Mouse (Mus musculus) urinary bladder, adult 2 months (tissue): Measurements from ENCODE around the gene Nnat. TPM values are rescaled to one million over a fixed set of nuclear protein-coding genes. Genes with fewer than 3 reads are reported as not detected.
"Not testable (repeated sequence)": the region's sequence is repeated elsewhere in the genome, so short reads cannot be mapped to it uniquely, and the experiment has no call there.

Experiments used
- DNase-seq: peaks from one replicate; pipeline ENCODE4 v3.0.0; 2022; ENCODE audit warnings: low spot score
- polyA plus RNA-seq: library from polyadenylated mRNA; depleted of rRNA; stranded (reverse); fragments of >200 nt; gene quantifications from 2 replicates; pipeline ENCODE4 v1.2.3, GENCODE M21; 2012

Gene Nnat
- polyA plus RNA-seq, 1 experiment, result 28.8 TPM

DNA sequence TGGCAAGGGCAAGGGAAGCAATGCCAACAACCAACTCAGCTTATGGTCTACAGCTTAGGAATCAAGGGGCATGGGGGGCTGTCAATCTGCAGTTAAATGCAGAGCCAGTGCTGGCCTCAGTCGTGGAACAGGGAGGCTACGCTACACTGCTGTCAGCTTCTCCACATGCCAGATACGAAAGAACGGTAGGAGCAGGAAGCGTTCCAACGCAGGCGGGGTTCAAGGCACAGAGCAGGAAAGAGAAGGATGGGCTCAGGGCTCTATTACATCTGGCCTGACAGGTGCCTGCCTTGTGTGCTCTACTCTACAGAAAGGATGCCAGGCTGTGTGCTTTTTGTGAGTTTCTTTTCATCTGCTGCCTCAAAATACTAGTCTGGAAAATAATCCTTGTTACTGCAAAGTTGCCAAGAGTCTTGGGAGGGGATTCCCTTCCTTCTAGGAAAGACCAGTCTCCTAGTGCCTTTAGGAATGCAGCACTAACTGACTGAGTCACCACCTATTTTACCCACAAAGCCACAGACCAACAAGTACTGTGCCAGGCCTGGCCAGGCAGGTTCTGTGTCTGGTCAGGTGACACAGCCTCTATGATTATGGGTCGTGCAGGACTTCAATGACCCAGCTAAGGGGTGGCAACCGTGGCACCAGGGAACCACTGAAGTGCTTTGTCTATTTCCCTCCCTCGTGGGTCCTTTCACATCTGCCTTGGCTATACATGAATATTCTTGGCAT, 7.6 kb upstream of the Nnat start:
- no peak for DNase-seq

DNA sequence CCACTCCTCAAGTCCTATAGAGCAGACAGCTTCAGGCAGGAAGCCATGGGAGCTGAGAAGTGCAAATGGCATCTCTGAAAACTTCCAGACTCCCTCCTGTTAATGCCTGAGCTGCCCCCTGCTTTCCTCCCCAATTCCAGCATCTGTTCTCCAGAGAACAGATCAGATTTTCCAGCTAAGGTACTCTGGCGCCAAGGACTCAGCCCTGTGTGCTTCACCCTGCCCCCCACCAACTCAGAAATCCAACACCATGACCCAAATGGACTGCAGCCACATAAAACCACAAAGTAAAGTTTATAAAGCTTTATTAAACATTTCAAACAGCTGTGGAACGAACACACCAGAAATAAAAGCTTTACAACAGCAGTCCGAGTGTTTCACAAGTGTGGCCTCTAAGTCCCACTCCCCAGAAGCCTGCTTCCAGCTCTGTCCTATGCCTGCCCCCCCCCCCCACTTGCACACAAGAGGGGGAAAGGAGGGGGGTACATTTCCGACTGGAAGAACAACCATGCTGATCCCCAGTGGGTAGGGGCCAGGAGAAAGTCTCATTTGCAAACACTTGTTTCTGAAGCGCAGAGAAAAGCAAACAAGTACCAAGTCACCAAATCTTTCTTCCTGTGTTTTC, 3.7 kb upstream of the Nnat start:
- no peak for DNase-seq

DNA sequence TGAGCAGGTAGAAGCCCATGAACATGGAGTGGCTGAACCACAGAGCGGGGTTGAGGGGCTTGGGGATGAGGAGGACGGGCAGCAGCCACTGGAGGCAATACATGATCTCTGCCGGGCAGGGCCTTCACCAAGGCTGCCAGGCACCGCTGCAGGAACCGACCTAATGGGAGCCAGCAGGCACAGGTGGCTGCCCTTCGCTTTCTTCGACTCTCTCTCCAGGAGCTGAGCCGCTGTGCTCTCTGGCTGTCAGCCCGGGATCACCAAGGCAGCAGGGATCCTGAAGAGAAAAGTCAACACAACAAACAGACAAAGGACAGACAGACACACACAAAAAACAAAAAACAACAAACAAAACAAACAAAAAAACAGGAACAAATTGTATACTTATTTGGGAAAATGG, 1.8 kb upstream of the Nnat start:
- DNase-seq, result no peak

DNA sequence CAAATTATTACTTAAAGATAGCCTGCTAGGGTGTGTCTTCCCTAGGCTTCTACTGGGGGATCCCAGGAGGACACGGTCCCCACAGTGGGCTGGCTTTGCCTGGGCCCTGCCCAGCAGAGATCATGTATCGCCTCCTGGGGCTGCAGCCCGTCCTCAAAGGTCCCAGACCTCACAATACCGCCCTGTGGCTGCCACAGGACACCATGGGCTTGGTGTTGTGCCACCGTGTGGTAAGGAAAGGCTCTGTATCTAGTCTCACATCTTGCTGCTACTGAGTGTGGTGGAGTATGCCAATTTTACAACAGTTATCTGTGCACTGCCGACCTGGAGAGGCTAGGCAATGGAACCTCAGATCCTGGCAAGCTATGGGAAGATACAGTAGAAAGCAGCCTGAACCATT, 1.4 kb upstream of the Nnat start:
- no peak for DNase-seq

DNA sequence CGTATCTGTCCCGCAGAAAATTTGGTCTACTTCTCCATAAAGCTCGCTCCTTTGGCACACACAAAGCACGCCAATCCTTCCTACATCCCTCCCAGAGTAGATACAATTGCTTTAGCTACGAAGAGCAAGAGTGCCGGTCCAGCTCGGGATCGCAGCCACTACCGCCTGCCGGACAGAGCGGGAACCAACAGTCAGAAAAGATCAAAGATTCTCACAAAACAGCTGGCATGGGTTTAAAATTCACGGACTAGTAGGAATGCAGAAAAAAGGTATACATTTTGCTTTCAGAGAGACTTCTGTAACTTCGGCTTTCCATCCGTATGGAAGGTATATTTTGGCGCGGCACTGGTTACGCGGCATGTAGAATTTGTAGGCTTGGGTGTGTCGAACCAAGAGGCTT, 438 bp upstream of the Nnat start:
- no peak for DNase-seq

DNA sequence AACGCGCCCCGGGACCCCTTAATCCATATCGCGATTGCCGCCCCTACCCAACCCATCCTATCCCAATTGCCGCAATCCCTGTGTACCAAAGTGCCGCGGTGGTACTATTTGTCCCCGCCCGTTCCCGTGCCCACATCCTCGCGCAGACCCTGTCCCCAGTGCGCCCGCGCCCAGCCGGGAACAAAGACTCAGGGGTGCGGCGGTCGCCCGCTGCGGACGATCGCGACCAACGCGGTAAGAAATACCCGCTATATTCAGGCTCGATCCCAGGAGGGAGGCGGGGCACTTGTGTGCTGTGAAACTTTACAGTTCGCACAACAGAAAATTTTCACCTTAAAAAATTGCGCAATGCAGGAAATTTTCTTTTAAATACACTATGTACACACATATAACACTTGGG, 424 bp downstream of the Nnat start:
- no peak for DNase-seq

DNA sequence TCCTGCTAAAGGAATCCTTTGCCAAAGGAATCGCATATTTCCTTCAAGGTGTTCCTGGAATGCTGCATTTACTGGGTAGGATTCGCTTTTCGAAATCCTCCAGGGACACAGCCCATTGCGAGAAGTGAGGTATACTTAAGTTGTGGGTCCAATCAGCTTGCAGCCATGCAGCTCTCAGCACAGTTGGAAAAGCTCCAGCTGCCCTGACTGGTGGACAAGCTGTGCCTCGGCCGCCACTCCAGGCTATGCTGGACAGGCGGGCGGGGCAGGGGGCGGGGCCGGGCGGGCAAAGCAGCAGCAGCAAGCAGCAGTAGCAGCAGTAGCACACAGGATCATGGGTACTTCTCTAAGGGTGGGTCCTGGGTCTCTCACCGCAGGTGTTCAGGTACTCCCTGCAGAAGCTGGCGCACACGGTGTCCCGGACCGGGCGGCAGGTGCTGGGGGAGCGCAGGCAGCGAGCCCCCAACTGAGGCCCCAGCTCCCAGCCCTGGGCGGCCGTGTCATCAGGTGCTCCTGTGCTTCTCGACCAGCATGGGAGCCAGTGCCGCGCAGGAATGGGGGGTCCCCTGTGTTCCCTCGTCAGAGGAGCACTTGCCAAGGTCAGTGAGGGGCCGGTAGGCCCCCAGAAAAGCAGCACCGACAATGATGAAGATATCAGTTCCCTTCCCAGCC, 1.4 kb downstream of the Nnat start:
- DNase-seq, result no peak

DNA sequence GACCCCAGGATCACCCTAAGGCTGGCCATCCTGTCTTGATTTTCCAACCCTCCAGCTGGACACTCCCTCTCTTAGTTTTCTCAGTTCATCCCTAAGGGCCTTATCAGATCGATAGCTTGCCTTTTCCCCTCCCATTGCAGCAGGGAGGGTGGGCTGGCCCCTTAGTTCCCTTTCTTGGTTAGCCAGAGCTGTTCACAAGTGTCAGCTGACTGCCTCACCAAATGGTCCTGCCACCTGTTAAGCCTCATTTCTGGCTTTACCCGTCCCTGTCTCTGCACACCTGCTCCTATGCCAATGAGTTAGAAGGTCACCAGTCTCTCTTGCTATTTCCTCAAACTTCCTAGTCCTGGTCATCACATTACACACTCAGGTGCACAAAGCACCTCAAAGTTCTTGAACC, 3.2 kb downstream of the Nnat start:
- DNase-seq, result no peak

DNA sequence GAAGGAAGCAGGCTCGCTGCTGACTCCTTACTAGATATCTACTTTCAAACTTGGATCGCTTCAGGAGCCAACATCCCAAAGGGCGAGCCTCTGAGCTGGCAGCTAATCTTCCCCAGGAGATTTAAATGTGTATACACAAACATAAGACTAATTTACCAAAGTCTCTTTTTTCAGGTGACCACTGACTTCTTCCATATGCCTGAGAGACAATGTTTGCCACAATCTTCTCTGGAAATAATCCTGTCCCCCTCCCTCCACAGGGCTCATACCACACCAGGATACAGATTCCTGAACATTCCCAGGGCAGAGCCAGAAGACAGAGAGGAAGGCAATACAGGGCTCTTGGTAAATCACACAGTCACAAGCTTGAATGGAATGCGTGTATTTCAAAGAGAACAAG, 4.8 kb downstream of the Nnat start:
- no peak for DNase-seq

DNA sequence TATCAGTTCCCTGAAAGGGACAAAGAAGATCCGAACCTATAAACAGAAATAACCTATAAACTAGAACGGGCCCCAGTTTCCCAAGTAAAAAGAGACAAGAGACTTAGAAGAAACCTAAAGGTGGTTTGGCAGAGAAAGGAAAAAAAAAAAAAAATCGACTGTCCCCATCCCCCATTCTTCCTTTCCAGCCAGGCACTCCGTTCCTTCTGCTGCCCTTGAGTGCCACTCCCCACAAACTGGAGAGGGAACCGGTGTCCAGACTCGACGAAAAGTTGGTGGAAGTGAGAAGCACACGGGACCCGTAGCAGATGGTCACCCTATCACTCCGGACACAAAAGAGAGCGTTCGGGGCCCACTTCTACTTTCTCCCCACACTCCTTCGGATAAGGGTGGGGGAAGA, 5.6 kb downstream of the Nnat start:
- DNase-seq, result no peak

DNA sequence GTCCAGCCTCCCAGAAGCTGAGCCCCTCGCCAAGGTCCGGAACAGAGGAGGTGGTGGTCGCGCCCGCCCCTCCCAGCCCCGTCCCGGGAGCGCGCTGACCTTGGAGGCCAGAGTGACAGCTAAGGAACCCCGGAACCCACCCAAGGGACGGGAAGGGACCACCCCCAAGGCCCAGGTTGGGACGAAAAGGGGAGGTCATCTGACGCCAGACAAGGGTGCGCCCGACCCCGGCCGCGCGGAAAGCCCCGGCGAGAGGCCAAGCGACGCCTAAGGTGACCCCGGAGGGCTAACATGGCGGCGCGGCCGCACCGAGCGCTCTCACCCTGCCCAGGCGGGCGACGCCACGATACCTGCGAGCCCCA, 6.0 kb downstream of the Nnat start:
- no peak for DNase-seq

DNA sequence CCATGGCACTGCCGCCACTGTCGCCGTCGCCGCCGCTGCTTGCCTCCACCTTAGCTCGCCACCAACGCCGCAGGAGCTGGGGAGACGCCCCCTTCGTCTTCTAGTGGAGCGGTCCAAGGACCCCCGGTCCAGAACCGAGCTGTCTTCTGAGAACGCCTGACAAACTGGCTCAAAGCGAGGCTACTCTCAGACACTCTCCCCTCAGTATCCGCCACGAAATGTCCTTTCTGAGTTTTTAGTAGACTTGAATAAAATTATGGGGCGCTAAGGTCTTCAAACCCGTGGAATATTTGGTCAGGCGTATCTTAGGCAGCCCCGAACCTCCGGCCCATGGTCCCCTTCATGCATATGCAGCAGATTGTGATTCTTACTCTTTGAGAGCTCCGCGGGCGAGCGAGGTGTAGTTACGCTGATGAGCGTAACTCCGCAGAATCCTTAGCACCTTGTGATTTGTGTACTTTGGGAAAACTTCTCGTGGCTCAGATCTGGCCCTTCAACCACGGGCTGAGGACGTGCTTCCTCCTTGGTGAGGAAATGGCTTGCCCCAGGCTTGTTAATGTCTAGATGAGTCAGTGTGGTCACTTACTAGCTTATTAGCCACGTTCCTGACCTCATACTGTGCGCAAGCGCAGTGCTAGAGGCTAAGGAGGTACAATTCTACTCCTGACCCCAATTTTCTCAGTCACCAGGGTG, 6.5 kb downstream of the Nnat start:
- peak; percentile 82 for DNase-seq

DNA sequence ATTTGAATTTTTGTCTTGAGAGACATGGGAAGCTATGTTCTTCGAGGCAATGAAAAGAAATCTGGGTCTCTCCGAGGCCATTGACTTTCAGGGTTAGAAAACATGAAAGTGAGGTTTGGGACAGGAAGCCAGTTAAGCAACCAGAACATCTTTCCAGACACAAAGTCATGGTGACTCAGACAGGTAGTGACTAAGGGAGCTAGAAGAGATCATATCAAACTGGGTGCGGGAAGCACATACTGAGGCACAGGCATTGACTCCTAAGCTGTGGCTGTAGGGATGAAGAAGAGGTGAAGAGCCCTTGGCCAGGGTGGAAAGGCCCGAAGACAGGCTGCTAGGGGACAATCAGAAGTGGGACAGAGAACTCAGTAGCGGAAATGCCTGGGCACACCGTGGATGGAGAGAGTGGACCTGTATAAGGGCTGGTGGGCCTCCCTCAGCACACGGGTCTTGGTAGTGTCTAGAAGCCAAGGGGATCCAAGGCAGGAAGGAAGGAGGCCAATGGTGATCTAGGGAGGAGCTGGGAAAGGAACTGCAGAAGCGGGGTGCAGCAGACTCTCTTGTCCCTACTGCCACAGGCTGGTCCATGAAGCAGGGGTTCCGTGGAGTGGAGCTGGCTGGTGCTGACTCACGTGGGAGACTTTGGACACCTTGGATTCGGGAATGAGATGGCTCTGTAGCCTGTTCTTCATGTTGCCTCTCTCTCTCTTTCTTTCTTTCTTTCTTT, 7.5 kb downstream of the Nnat start:
- DNase-seq, result no peak

DNA sequence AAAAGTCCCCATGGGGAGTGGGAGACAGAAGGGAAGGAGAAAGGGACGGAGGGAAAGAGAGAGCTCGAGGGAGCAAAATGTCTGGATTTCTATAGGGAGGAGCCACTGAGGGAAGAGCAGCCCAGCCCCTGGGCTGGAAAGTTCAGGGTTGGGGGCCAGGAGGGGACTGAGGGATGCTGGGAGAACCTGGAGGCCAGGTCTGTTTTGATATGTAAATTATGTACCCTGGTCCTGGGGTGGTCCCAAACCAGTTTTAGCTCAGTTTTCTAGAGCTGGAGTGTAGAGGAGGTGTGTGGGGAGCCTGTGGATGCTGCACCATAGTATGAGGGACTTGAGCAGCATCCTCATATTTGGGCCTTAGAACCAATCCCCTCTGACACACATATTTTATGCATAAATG, 9.0 kb downstream of the Nnat start:
- peak; percentile 11 for DNase-seq

DNA sequence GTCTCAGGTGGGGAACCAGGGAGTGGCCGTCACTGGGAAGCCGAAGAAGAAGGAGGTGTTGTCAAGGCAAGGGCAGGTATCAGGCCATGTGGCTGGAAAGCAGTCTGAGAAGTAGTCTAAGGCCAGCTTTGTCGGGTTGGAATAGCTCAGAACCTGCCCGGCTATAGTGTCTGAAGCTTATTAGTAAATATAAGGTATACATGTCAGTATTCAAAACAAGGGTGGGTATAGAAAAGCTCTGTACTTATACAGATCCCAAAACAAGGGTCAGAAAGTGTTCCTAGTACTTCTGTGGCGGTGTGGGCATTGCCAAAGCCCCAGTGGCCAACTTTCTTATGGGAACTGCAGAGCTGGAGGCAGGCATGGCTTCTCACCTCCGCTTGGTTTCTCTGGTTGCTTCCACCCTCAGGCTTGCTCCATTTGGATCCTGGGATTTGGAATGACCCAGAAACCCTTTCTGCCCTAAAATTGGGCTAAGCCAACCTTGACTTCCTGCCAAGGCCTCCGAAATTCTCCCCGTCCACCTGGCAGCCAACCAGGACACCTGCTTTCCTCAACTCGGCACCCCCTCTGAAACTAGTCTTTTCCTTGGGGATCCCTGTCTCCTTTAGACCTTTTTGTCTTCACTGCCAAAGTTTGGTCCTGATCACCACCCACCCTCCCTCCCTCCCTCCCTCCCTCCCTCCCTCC, 10.1 kb downstream of the Nnat start:
- DNase-seq, result peak; percentile 17

DNA sequence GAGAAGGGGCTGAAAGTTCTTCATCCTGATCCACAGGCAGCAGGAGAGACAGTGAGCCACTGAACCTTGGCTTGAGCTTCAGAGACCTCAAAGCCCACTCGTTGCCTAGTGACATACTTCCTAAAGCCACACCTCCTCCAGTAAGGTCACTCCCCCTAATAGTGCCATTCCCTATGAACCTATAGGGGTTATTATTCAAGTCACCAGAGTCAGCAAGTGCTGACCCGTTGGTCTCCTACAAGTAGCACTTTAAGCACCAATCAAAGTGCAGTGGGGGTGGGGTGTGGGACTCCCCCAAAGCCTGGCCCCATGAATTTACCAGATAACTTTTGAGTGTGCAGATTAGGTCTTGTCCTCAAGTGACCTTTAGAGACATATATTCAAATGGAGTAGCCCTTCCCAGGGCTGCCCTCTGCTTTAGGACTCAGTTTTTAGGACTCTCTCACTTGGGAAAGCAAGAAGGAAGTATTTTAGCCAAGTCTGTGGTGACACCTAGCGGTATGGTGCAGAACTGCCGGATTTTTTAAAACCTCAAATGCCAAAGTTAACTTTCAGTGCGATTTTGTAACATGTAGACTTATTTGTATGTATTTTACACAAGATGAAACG, 11.4 kb downstream of the Nnat start, which contains the start of gene Blcap:
TSS of gene Blcap (minus strand) at position 51 of the 609 bp plus-strand sequence.
- DNase-seq, result peak; percentile 21

DNA sequence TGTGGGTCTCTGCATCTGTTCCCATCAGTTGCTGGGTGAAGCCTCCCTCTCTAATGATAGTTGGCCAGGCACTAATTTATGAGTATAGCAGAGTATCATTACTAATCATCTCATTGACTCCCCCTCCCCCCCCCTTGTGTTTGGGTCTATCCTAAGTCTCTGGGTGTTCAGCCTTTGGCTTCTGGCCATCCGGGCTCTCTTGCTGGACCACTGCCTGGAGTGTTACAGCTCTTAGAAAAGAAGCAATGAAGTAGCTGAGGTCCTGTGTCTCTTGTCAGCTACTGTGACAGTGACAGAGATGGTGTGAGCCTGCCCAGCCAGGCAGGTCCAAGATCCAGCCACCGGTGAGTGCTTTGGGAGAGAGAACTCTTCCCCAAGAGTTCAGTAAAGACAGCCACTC, 12.9 kb downstream of the Nnat start:
- DNase-seq, result no peak

DNA sequence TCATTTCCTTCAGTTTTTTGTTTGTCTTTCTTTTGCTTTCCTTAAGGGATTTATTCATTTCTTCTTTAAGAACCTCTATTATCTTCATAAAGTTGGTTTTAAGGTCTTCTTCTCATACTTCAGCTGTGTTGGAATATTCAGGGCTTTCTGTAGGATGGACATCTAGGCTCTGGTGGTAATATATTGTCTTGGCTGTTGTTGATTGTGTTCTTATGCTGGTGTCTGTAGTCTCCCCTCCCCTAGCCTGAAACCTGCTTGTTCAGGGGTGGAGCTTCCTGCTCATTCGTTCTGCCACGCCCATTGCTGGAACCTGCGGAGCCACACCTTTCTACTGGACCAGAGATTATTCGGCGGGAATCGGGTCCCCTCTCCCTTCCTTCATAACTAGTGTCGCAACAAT, 25.5 kb downstream of the Nnat start:
- DNase-seq, result not testable (repeated sequence)

DNA sequence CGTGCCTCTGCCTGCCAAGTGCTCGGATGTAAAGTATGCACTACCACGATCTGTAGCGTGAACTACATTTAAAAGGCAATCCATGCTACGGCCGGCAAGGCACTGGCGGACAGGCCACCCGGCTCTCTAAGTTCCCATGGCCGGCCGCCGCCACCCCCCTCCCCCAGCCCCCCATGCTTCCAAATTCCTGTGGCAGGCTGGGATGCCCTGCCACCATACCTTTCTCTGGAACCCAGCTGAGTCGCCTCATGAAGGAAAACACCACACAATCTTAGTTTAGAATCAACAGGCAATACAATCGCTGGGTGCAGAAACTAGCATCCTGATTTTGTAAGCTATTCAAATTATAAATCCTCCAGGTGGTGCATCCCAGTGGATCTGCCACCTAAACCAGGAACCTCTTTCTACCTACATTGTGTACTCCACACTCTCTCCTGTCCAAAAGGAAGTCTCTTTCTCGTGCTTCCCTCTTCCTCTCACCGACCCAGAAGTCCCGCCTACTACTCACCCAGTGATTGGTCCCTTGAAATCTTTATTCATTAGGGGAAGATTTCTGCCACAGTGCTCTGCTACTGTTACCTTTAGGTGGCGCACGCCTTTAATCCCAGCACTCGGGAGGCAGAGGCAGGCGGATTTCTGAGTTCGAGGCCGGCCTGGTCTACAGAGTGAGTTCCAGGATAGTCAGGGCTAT, 37.1 kb downstream of the Nnat start:
- DNase-seq, result no peak

DNA sequence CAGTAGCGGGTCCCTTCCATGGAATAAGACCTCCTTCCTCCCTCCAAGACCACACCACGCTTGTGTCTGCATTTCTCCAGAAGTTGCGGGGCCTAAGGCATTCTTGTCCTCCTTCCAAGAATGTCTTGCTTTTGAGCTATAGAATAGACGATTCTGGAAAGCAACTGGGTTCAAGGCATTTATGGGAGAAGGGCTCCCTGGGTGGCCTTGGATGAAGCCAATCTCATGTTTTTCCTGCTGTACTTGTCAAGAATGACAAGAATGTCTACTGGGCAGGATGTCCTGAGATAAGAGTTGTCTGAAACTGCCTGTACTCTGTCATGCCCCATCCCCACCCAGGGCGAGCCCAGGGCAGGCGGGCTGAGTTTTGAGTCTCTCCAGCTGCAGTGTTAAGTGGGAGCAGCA, 41.6 kb downstream of the Nnat start:
- DNase-seq, result no peak
